Mouse (Mus musculus) hindbrain, embryonic 15.5 days (tissue): ENCODE results near the gene Pgap2. TPM values are rescaled to one million over a fixed set of nuclear protein-coding genes. Genes with fewer than 3 reads are reported as not detected.

ENCODE experiments used
- ATAC-seq: fragments of 200-750 bp; cut with Nextera tagmentation; 2 replicates; pipeline ENCODE4 v1.8.0; 2017; ENCODE audit warnings: low read depth, moderate number of reproducible peaks, moderate TSS enrichment; ENCODE audit not compliant: low FRiP score
- H3K27ac ChIP-seq: fragments of 300-500 bp; sonication (generic); replicated peaks from 2 replicates; pipeline ENCODE4 v1.5.1; 2015; ENCODE audit warnings: mild to moderate bottlenecking, inconsistent platforms
- H3K27me3 ChIP-seq: fragments of 300-500 bp; sonication (generic); 2 replicates; pipeline ENCODE4 v1.6.1; 2015; ENCODE audit warnings: control low read depth, inconsistent platforms
- H3K36me3 ChIP-seq: fragments of 300-500 bp; sonication (generic); 2 replicates; pipeline ENCODE4 v1.6.1; 2015; ENCODE audit warnings: control low read depth, inconsistent platforms
- H3K4me1 ChIP-seq: fragments of 300-500 bp; sonication (generic); replicated peaks from 2 replicates; pipeline ENCODE4 v1.6.1; 2015; ENCODE audit warnings: control low read depth, inconsistent platforms
- H3K4me2 ChIP-seq: fragments of 300-500 bp; sonication (generic); 2 replicates; pipeline ENCODE4 v1.6.1; 2015; ENCODE audit warnings: moderate library complexity, mild to moderate bottlenecking, inconsistent platforms
- H3K4me3 ChIP-seq: fragments of 300-500 bp; sonication (generic); 2 replicates; pipeline ENCODE4 v1.5.1; 2015; ENCODE audit warnings: mild to moderate bottlenecking, inconsistent platforms
- H3K9ac ChIP-seq: fragments of 300-500 bp; sonication (generic); 2 replicates; pipeline ENCODE4 v1.6.1; 2015; ENCODE audit warnings: inconsistent platforms
- H3K9me3 ChIP-seq: fragments of 300-500 bp; sonication (generic); 2 replicates; pipeline ENCODE4 v1.6.1; 2016; ENCODE audit warnings: control low read depth, inconsistent platforms
- WGBS: fragments of 180-500 bp; shearing (Covaris S2); methylation state at CpG from one replicate; pipeline ENCODE4 v1.1.7; 2015; 5-methylcytosine and 5-hydroxymethylcytosine counted together
- polyA plus RNA-seq: library from polyadenylated mRNA; unstranded; fragments of >200 nt; fragmentation: Nextera tagmentation; extraction: Ambion mirVana; gene quantifications from 2 replicates; pipeline ENCODE4 v1.2.1, GENCODE M21; 2015

The Pgap2 gene
- 59.0 and 64.0 TPM in 2 replicates for polyA plus RNA-seq

DNA sequence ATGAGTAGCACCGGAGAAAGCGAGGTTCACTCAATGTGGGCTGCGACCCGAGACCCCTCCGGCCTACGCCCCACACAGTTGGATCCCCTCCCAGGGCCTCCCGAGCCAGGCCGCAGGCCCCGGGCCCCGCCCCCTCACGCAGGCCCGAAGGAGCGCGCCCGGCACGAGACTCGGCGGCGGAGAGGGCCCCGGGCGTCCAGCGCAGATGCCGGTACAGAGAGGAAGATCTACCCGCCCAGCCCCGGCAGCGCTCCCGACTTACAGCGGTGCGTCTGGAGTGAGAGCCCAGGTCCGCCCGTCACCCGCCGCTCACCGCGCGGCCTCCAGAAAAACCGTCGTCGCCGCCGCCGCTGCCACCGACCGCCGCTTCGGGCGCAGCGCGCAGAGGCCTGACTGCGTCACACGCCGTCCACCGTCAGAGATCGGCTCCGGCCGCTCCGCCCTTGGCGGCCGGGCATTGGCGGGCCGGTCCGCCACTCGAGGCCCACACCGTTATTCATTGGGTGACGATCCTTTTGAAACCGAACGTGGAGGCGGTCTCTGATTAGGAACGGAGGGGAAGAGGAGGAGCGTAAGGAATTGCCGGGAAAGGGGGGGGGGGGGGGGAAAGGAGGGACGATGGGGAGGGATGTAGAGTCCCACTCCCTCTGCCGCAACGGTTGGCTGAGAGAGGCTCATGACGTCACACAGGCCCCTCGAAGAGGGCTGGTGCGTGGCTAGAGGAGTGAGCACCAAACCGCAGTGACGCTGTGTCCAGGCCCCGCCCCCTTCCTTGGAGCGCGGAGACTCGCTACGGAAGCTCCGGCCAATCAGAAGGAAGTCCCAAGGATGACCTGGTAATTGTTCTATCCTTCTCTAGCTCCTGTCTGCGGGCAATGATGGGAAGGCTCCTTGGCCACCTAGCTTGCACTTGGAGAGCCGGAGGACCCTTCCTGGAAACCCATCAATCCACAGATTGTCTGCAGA is at the start of gene Pgap2, which contains the start of gene Nup98:
TSS of gene Pgap2 (plus strand) at position 453 of the 966 bp plus-strand sequence.
TSS of gene Nup98 (minus strand) at position 421 of the 966 bp plus-strand sequence.
- Histone ChIP-seq H3K9me3 (no peaks in the 10 kb centered on the region), H3K36me3 (no peaks in the 10 kb centered on the region), H3K4me1 (peaks cover 27% of the 10 kb centered on the region), H3K4me2 (peak within 1 kb of the TSS; percentile 73), H3K27me3 (no peaks in the 10 kb centered on the region), H3K9ac (peak within 1 kb of the TSS; percentile 77), H3K27ac (peak within 1 kb of the TSS; percentile 94), H3K4me3 (peak within 1 kb of the TSS; percentile 69)
- peak; percentile 99 for ATAC-seq
- WGBS = under 1% methylated on average over 84 of the region's 87 CpGs

DNA sequence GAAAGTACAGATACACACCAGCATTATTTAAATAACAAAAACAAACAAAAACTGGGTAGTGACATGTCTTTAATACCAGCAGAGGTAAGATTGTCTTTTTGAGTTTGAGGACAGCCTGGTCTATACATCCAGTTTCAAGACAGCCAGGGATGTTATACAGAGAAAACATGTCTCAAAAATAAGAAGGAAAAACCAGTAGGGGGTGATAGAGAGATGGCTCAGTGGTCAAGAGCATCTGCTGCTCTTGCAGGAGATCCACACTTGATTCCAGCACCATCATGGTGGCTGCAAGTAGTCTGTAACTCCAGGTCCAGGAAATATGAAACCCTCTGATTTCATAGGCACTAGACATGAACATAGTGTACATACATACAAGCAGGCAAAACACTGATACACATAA is 39.7 kb upstream of the Pgap2 start:
- Histone ChIP-seq H3K9me3 (no peaks in the 10 kb centered on the region), H3K36me3 (peaks cover 18% of the 10 kb centered on the region), H3K27me3 (no peaks in the 10 kb centered on the region), H3K4me1 (no peaks in the 10 kb centered on the region), H3K4me3 (no peak overlapping the region), H3K27ac (no peak overlapping the region), H3K9ac (no peak overlapping the region), H3K4me2 (no peak overlapping the region)
- no peak for ATAC-seq

DNA sequence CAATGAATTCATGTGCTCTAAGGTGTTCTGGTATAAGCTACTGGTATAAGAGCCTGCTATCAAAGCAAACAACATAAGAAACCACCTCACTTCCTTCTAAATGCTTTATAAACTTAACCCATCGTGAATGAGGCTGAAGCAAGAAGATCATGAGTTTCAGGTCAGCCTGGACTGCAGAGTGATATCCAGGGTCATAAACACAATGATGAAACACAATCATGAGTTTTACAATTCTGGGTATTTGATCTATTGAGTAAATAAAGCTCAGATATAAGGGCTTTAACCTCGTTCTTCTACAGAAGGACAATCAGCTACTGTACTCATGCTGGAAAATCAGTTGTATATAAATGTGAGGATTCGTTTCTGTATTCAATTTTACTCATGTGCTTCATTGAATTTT is 26.2 kb upstream of the Pgap2 start:
- Histone ChIP-seq H3K9ac (no peak overlapping the region), H3K4me2 (no peak overlapping the region), H3K27ac (no peak overlapping the region), H3K4me3 (no peak overlapping the region), H3K27me3 (no peaks in the 10 kb centered on the region), H3K9me3 (no peaks in the 10 kb centered on the region), H3K4me1 (no peaks in the 10 kb centered on the region), H3K36me3 (peaks cover 63% of the 10 kb centered on the region)
- 92% methylated on average over 3 of the region's 3 CpGs for WGBS
- ATAC-seq = no peak

DNA sequence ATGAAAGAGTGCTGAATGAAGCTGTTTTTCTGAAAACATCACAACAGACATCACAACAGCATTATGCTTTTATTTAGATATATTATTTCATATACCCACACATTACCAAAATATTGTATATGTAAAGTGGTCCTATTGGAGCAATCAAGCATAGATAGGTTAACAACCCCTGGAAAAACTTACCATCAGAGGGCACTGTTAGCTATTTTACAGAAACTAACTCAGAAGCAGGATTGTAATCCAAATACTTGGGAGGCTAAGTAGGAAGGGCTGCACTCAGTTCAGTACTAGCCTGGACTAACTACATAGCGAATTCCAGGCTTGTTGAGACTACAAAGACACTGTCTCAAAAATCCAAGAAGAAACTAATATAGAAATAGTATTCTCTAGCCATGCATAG is 17.7 kb upstream of the Pgap2 start:
- no peak overlapping the region for H3K4me2 ChIP-seq
- no peak for ATAC-seq
- WGBS = 95% methylated on average over 1 of the region's 1 CpGs
- no peaks in the 10 kb centered on the region for H3K4me1 ChIP-seq
- no peaks in the 10 kb centered on the region for H3K9me3 ChIP-seq
- H3K27me3 ChIP-seq = no peaks in the 10 kb centered on the region
- peaks cover 62% of the 10 kb centered on the region for H3K36me3 ChIP-seq
- no peak overlapping the region for H3K9ac ChIP-seq
- H3K27ac ChIP-seq = no peak overlapping the region
- no peak overlapping the region for H3K4me3 ChIP-seq

DNA sequence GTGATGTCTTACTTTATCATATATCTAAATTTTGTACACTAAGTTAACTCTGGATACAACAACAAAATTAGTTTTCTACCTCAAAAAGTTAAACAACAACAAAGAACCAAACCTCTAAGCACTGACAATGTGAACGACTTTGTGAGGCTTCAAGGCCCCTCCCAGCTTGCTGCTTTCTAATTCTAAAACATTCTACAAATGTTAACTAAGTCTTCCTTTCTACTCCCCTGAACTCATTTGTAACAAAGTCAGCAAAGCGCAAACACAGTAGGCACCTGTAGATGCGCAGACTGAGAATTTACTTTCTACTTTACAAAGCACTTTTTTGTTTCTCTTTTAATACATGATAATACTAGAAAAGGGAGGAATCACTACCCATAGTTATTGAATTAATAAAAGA is 9.4 kb upstream of the Pgap2 start:
- Histone ChIP-seq H3K36me3 (no peaks in the 10 kb centered on the region), H3K9ac (no peak overlapping the region)
- no peak for ATAC-seq

DNA sequence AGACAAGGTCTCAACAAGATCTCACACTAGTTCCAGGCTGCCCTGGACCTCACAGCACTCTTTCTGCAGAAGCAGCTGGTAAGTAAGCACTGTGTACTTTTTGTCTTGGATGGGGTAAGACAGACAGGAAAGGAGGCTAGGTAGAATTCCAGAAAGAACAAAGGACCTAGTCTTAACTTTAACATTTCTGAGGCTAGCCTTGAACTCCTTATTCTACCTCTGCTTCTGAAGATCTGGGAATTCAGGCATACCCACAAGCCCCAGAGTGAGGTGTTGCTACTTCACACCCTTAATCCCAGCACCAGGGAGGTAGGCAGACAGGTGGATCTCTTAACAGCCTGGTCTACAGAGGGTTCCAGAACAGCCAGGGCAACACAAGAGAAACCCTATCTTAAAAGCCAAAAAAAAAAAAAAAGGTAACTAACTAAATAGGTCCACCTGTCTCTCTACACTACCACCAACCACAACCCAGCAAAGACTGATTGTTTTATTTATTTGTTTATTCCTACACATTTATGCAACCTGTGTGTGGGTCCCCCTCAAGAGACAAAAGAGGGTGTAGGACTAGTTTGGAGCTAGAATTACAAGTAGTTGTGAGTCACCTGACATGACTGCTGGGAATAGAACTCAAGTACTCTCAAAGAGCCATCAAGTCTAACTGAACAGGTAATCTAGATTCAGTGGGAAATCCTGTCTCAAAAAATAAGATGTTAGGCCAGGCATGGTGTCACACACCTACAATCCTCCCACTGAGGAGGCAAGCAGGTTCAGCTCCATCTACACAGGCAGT is 8.8 kb upstream of the Pgap2 start:
- Histone ChIP-seq H3K27me3 (no peaks in the 10 kb centered on the region), H3K9ac (no peak overlapping the region), H3K9me3 (no peaks in the 10 kb centered on the region), H3K4me3 (no peak overlapping the region), H3K27ac (no peak overlapping the region), H3K36me3 (no peaks in the 10 kb centered on the region), H3K4me2 (no peak overlapping the region), H3K4me1 (no peaks in the 10 kb centered on the region)
- no peak for ATAC-seq

More for the DNA sequence above, 9.4 kb upstream of the Pgap2 start:
- Histone ChIP-seq H3K4me3 (no peak overlapping the region), H3K4me2 (no peak overlapping the region), H3K27me3 (no peaks in the 10 kb centered on the region), H3K4me1 (no peaks in the 10 kb centered on the region), H3K9me3 (no peaks in the 10 kb centered on the region), H3K27ac (no peak overlapping the region)
- WGBS = 79% methylated on average over 3 of the region's 3 CpGs

DNA sequence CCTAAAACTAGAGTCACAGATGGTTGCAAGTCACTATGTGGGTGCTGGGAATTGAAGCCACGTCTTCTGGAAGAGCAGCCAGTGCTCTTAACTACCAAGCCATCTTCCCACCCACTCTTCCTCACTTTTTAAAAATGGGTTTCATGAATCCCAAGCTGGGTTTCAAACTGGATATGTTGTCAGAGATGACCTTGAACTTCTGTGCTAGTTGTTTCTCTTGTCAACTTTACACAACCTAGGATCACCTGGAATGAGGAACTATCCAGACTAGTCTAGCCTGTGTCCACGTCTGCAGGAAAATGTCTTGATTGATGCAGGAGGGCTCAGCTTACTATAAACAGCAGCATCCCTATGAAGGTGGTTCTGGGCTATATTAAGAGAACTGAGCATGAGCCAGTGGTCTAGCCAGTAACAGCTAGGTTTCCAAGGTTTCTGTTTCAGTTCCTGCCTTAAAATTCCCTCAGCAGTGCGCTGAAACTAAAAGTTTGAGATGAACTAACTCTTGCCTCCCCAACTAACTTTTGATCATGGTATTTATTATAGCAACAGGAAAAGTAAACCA is 5.6 kb upstream of the Pgap2 start:
- Histone ChIP-seq H3K4me3 (no peak overlapping the region), H3K27me3 (no peaks in the 10 kb centered on the region), H3K36me3 (no peaks in the 10 kb centered on the region), H3K4me2 (no peak overlapping the region), H3K9me3 (no peaks in the 10 kb centered on the region), H3K9ac (no peak overlapping the region), H3K27ac (no peak overlapping the region), H3K4me1 (peaks cover 18% of the 10 kb centered on the region)
- 89% methylated on average over 3 of the region's 3 CpGs for WGBS
- ATAC-seq = no peak

DNA sequence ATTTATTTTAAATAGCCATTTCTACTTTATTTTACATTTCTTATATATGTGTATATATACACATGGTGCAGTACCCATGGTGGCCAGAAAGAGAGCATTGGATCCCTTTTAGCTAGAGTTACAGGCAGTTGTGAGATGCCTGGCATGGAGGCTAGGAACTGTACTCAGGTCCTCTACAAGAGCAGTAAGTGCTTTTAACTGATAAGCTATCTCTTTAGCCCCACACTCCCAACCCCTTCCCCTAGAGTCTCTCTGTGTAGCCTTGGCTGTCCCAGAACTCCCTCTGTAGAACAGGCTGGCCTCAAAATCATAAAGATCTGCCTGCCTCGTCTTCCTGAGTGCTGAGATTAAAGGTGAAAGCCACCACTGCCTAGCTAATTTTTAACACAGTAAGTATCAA is 4.4 kb upstream of the Pgap2 start:
- H3K27ac ChIP-seq = no peak overlapping the region
- H3K4me2 ChIP-seq = no peak overlapping the region
- no peak overlapping the region for H3K4me3 ChIP-seq
- ATAC-seq = no peak
- peaks cover 19% of the 10 kb centered on the region for H3K4me1 ChIP-seq
- H3K9ac ChIP-seq = no peak overlapping the region
- no peaks in the 10 kb centered on the region for H3K27me3 ChIP-seq
- 78% methylated on average over 1 of the region's 1 CpGs for WGBS
- no peaks in the 10 kb centered on the region for H3K9me3 ChIP-seq
- no peaks in the 10 kb centered on the region for H3K36me3 ChIP-seq

DNA sequence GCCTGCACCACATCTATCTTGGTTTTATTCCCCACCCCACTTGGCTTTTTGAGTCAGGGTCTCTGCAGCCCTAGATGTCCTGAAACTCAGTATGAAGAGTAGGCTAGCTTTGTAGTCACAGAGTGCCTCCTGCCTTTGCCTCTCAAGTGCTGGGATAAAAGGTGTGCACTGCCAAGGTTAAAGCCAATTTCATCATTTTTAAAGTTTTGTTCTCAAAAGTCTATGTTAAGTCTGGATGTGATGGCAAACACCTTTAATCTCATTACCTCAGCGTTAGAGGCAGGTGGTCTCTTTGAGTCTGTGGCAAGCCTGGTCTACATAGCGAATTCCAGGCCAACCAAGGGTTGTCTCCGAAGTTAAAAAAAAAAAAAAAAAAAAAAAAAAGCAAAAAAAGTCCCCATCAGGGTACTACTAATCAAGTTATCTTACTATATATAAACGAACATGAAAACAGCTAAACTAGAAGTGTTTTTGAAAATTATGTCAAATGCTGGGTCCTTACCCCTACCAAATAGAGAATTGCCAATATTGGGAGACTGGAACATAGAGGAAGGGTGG is 1.1 kb upstream of the Pgap2 start:
- Histone ChIP-seq H3K36me3 (no peaks in the 10 kb centered on the region), H3K9me3 (no peaks in the 10 kb centered on the region), H3K27me3 (no peaks in the 10 kb centered on the region), H3K9ac (peak overlapping the region; percentile 77), H3K4me1 (peaks cover 27% of the 10 kb centered on the region), H3K4me3 (peak overlapping the region; percentile 69), H3K27ac (peak overlapping the region; percentile 92), H3K4me2 (peak overlapping the region; percentile 73)
- no peak for ATAC-seq
- 57% methylated on average over 4 of the region's 4 CpGs for WGBS

DNA sequence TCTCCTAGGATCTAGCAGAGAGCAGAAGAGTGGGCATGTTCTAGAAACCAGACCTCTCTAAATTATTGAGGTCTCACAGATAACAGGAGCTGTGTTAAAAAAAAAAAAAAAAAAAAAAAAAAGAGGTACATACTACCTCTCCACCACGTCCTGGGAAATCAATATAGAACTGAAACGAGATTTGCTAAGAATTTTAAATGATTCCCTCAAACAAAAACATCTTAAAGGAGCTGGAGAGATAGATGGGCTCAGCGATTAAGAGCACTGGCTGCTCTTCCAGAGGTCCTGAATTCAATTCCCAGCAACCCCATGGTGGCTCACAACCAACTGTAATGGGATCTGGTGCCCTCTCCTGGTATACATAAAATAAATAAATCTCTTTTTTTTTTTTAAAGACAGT is 1.1 kb downstream of the Pgap2 start:
- no peak for ATAC-seq
- peaks cover 27% of the 10 kb centered on the region for H3K4me1 ChIP-seq
- 64% methylated on average over 3 of the region's 3 CpGs for WGBS
- peak overlapping the region; percentile 64 for H3K4me2 ChIP-seq
- H3K36me3 ChIP-seq = no peaks in the 10 kb centered on the region
- peak overlapping the region; percentile 54; the same call in 1 of the 2 replicates for H3K9ac ChIP-seq
- peak overlapping the region; percentile 94 for H3K27ac ChIP-seq
- H3K27me3 ChIP-seq = no peaks in the 10 kb centered on the region
- peak overlapping the region; percentile 69 for H3K4me3 ChIP-seq
- H3K9me3 ChIP-seq = no peaks in the 10 kb centered on the region

DNA sequence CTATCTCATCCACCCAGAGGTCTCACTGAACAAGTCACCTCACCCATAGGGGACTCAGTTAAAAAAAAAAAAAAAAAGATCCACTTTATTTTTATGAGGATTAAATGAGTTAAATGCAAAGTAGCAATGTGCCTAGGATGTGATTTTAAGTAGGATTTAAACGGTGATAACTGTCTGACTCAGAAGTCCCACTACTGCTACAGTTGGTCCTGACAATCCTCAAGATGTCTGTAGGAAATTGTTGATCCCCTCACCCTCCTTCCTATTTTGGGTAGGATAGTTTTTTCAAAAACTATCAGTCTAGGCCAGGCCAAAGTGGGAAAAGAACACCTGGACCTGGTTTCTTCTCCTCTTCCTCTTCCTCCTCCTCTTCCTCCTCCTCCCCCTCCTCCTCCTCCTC is 11.9 kb downstream of the Pgap2 start:
- no peak overlapping the region; the same call in 1 of the 2 replicates for H3K4me3 ChIP-seq

More for the DNA sequence above, 11.9 kb downstream of the Pgap2 start:
- no peaks in the 10 kb centered on the region for H3K36me3 ChIP-seq
- H3K4me1 ChIP-seq = peaks cover 6% of the 10 kb centered on the region
- no peaks in the 10 kb centered on the region for H3K9me3 ChIP-seq
- no peak for ATAC-seq
- WGBS = 52% methylated on average over 1 of the region's 1 CpGs
- H3K4me2 ChIP-seq = peak overlapping the region; percentile 70
- no peak overlapping the region for H3K27ac ChIP-seq
- H3K9ac ChIP-seq = no peak overlapping the region
- H3K27me3 ChIP-seq = no peaks in the 10 kb centered on the region
